Mouse (Mus musculus): ENCODE measurements at regions not wholly inside any gene's neighbourhood (a gene's known extent, or its start where the extent isn't known, plus 50 kb on each side); places are given as distances from the start of the nearest gene placed in this dataset.
"Not testable (repeated sequence)": the region's sequence is repeated elsewhere in the genome, so short reads cannot be mapped to it uniquely, and the experiment has no call there.

GRCm38 (mm10) chr16:9016762-9017086 lies 186.8 kb downstream of the 1810013L24Rik start:
- no peak for DNase-seq

- DNase-seq = no peak
These were observed 200.8 kb downstream of the 1810013L24Rik start for GRCm38 (mm10) chr16:9030717-9031116.

- no peak for DNase-seq
These were observed 213.4 kb downstream of the 1810013L24Rik start for GRCm38 (mm10) chr16:9043271-9043670.

- no peak for DNase-seq
These were observed 217.0 kb downstream of the 1810013L24Rik start for GRCm38 (mm10) chr16:9046864-9047263.

GRCm38 (mm10) chr16:9054415-9054814 lies 224.5 kb downstream of the 1810013L24Rik start:
- no peak for DNase-seq

- no peak for DNase-seq
These were observed 226.5 kb downstream of the 1810013L24Rik start for GRCm38 (mm10) chr16:9056430-9056829.

GRCm38 (mm10) chr16:9071526-9071925 lies 241.6 kb downstream of the 1810013L24Rik start:
- DNase-seq = no peak

GRCm38 (mm10) chr16:9071956-9072355 lies 242.1 kb downstream of the 1810013L24Rik start:
- DNase-seq = not testable (repeated sequence)

GRCm38 (mm10) chr16:9074295-9074694 lies 244.4 kb downstream of the 1810013L24Rik start:
- DNase-seq = no peak

- DNase-seq = no peak
These were observed 247.6 kb downstream of the 1810013L24Rik start for GRCm38 (mm10) chr16:9077451-9077850.

GRCm38 (mm10) chr16:9078405-9078942 lies 248.6 kb downstream of the 1810013L24Rik start:
- DNase-seq = no peak

GRCm38 (mm10) chr16:9083040-9083439 lies 253.1 kb downstream of the 1810013L24Rik start:
- DNase-seq = no peak

GRCm38 (mm10) chr16:9083740-9084139 lies 253.8 kb downstream of the 1810013L24Rik start:
- DNase-seq = no peak

- DNase-seq = no peak
These were observed 254.7 kb downstream of the 1810013L24Rik start for GRCm38 (mm10) chr16:9084581-9084980.

- DNase-seq = no peak
These were observed 255.2 kb downstream of the 1810013L24Rik start for GRCm38 (mm10) chr16:9085133-9085532.

- DNase-seq = no peak
These were observed 256.1 kb downstream of the 1810013L24Rik start for GRCm38 (mm10) chr16:9085977-9086376.

GRCm38 (mm10) chr16:9091790-9092189 lies 261.9 kb downstream of the 1810013L24Rik start:
- no peak for DNase-seq

GRCm38 (mm10) chr16:9092191-9092848 lies 262.4 kb downstream of the 1810013L24Rik start:
- no peak for DNase-seq

- no peak for DNase-seq
These were observed 263.7 kb downstream of the 1810013L24Rik start for GRCm38 (mm10) chr16:9093593-9093992.

GRCm38 (mm10) chr16:9094201-9094600 lies 264.3 kb downstream of the 1810013L24Rik start:
- no peak for DNase-seq

- no peak for DNase-seq
These were observed 276.3 kb downstream of the 1810013L24Rik start for GRCm38 (mm10) chr16:9106211-9106610.

GRCm38 (mm10) chr16:9106676-9107075 lies 276.8 kb downstream of the 1810013L24Rik start:
- not testable (repeated sequence) for DNase-seq

- DNase-seq = no peak
These were observed 283.9 kb downstream of the 1810013L24Rik start for GRCm38 (mm10) chr16:9113801-9114200.

GRCm38 (mm10) chr16:9115548-9115947 lies 285.6 kb downstream of the 1810013L24Rik start:
- no peak for DNase-seq

GRCm38 (mm10) chr16:9121581-9121980 lies 291.7 kb downstream of the 1810013L24Rik start:
- no peak for DNase-seq

Measured in right cerebral cortex, postnatal 4 days (tissue).